Mouse (Mus musculus): ENCODE measurements around the gene Ldb2. TPM values are rescaled to one million over a fixed set of nuclear protein-coding genes. Genes with fewer than 3 reads are reported as not detected.
A peak's percentile ranks its signal among the peaks of the same experiment; 100 is the strongest.

The Ldb2 gene
- total and polyA plus RNA-seq, 3 experiments: 7.3 to 15.1 (median 7.6) TPM

- no peak overlapping the region for H3K9ac ChIP-seq (ENCODE audit: low read depth, low read length)
- no peak for TF ChIP-seq POLR2A (IDR thresholded peaks at IDR 0.05; ENCODE audit: insufficient read depth, low read depth, low read length)
- peaks cover 2% of the 10 kb centered on the region for H3K4me1 ChIP-seq (ENCODE audit: control insufficient read depth, insufficient read depth, low read length)
- no peaks in the 10 kb centered on the region for H3K27me3 ChIP-seq (ENCODE audit: control insufficient read depth, insufficient read depth, low read length)
- no peak overlapping the region for H3K27ac ChIP-seq
- intact Hi-C loops (cut with DNase I): no loop called here
- WGBS: 75% methylated on average over 5 of the region's 5 CpGs
- no peak overlapping the region for H3K4me3 ChIP-seq
- no peaks in the 10 kb centered on the region; the same call in 1 of the 2 replicates for H3K36me3 ChIP-seq (ENCODE audit: control insufficient read depth, insufficient read depth, low read length)
- no peak for DNase-seq
- no peaks in the 10 kb centered on the region for H3K79me2 ChIP-seq (replicated peaks; ENCODE audit: control insufficient read depth, insufficient read depth, low read length)
These were observed 212.9 kb downstream of the Ldb2 start for GRCm38 (mm10) chr5:44586571-44586970.

- no peaks in the 10 kb centered on the region for H3K27me3 ChIP-seq (ENCODE audit: control insufficient read depth, insufficient read depth, low read length)
- no peaks in the 10 kb centered on the region for H3K36me3 ChIP-seq (ENCODE audit: control insufficient read depth, insufficient read depth, low read length)
- H3K27ac ChIP-seq: no peak overlapping the region
- no peak overlapping the region for H3K9ac ChIP-seq (ENCODE audit: low read depth, low read length)
- no peak for TF ChIP-seq CTCF (IDR thresholded peaks at IDR 0.05)
- no peak for TF ChIP-seq POLR2A (IDR thresholded peaks at IDR 0.05; ENCODE audit: insufficient read depth, low read depth, low read length)
- TF ChIP-seq EP300 (IDR thresholded peaks at IDR 0.05; ENCODE audit: insufficient read depth, low read depth, low read length): no peak
- no peak overlapping the region for H3K4me3 ChIP-seq
- intact Hi-C loops (cut with DNase I): no loop called here
- H3K4me1 ChIP-seq (ENCODE audit: control insufficient read depth, insufficient read depth, low read length): peaks cover 2% of the 10 kb centered on the region
- DNase-seq: no peak
- WGBS: 51% methylated on average over 10 of the region's 10 CpGs
- H3K79me2 ChIP-seq (replicated peaks; ENCODE audit: control insufficient read depth, insufficient read depth, low read length): no peaks in the 10 kb centered on the region
These were observed 219.5 kb downstream of the Ldb2 start for GRCm38 (mm10) chr5:44579899-44580459.

- Histone ChIP-seq H3K9ac (ENCODE audit: low read depth, low read length) (no peak overlapping the region), H3K27me3 (ENCODE audit: control insufficient read depth, insufficient read depth, low read length) (no peaks in the 10 kb centered on the region), H3K79me2 (replicated peaks; ENCODE audit: control insufficient read depth, insufficient read depth, low read length) (no peaks in the 10 kb centered on the region), H3K4me1 (ENCODE audit: control insufficient read depth, insufficient read depth, low read length) (no peaks in the 10 kb centered on the region), H3K27ac (no peak overlapping the region), H3K4me3 (no peak overlapping the region), H3K36me3 (ENCODE audit: control insufficient read depth, insufficient read depth, low read length) (no peaks in the 10 kb centered on the region)
- TF ChIP-seq CTCF (IDR thresholded peaks at IDR 0.05) (no peak), EP300 (IDR thresholded peaks at IDR 0.05; ENCODE audit: insufficient read depth, low read depth, low read length) (no peak), POLR2A (IDR thresholded peaks at IDR 0.05; ENCODE audit: insufficient read depth, low read depth, low read length) (no peak)
- intact Hi-C loops (cut with DNase I): no loop called here
- no peak for DNase-seq
- 68% methylated on average over 2 of the region's 2 CpGs for WGBS
These were observed 222.7 kb downstream of the Ldb2 start for GRCm38 (mm10) chr5:44576682-44577349.

- Histone ChIP-seq H3K4me3 (no peak overlapping the region), H3K36me3 (ENCODE audit: control insufficient read depth, insufficient read depth, low read length) (no peaks in the 10 kb centered on the region), H3K4me1 (ENCODE audit: control insufficient read depth, insufficient read depth, low read length) (no peaks in the 10 kb centered on the region), H3K79me2 (replicated peaks; ENCODE audit: control insufficient read depth, insufficient read depth, low read length) (no peaks in the 10 kb centered on the region), H3K27ac (no peak overlapping the region), H3K27me3 (ENCODE audit: control insufficient read depth, insufficient read depth, low read length) (no peaks in the 10 kb centered on the region), H3K9ac (ENCODE audit: low read depth, low read length) (no peak overlapping the region)
- intact Hi-C loops (cut with DNase I): no loop called here
- 68% methylated on average over 1 of the region's 1 CpGs for WGBS
- no peak for DNase-seq
- no peak for TF ChIP-seq CTCF (IDR thresholded peaks at IDR 0.05)
- no peak for TF ChIP-seq POLR2A (IDR thresholded peaks at IDR 0.05; ENCODE audit: insufficient read depth, low read depth, low read length)
- TF ChIP-seq EP300 (IDR thresholded peaks at IDR 0.05; ENCODE audit: insufficient read depth, low read depth, low read length): no peak
These were observed 224.8 kb downstream of the Ldb2 start for GRCm38 (mm10) chr5:44574681-44575080.

GRCm38 (mm10) chr5:44553765-44554352 lies 245.6 kb downstream of the Ldb2 start:
- H3K36me3 ChIP-seq (ENCODE audit: control insufficient read depth, insufficient read depth, low read length): peaks cover 6% of the 10 kb centered on the region; the same call in 1 of the 2 replicates
- H3K4me3 ChIP-seq: no peak overlapping the region
- H3K79me2 ChIP-seq (replicated peaks; ENCODE audit: control insufficient read depth, insufficient read depth, low read length): no peaks in the 10 kb centered on the region
- no peak overlapping the region for H3K9ac ChIP-seq (ENCODE audit: low read depth, low read length)
- H3K27me3 ChIP-seq (ENCODE audit: control insufficient read depth, insufficient read depth, low read length): no peaks in the 10 kb centered on the region
- 80% methylated on average over 11 of the region's 11 CpGs for WGBS
- H3K27ac ChIP-seq: peak overlapping the region; percentile 24; the same call in 1 of the 2 replicates
- TF ChIP-seq CTCF (IDR thresholded peaks at IDR 0.05) (no peak), POLR2A (IDR thresholded peaks at IDR 0.05; ENCODE audit: insufficient read depth, low read depth, low read length) (no peak)
- intact Hi-C loops (cut with DNase I): no loop called here
- no peak for DNase-seq
- peaks cover 5% of the 10 kb centered on the region for H3K4me1 ChIP-seq (ENCODE audit: control insufficient read depth, insufficient read depth, low read length)

GRCm38 (mm10) chr5:44553155-44553554 lies 246.3 kb downstream of the Ldb2 start:
- no peak for DNase-seq
- intact Hi-C loops (cut with DNase I): no loop called here
- H3K4me1 ChIP-seq (ENCODE audit: control insufficient read depth, insufficient read depth, low read length): peaks cover 5% of the 10 kb centered on the region
- H3K4me3 ChIP-seq: no peak overlapping the region
- H3K9ac ChIP-seq (ENCODE audit: low read depth, low read length): no peak overlapping the region
- no peak for TF ChIP-seq EP300 (IDR thresholded peaks at IDR 0.05; ENCODE audit: insufficient read depth, low read depth, low read length)
- TF ChIP-seq CTCF (IDR thresholded peaks at IDR 0.05): no peak
- TF ChIP-seq POLR2A (IDR thresholded peaks at IDR 0.05; ENCODE audit: insufficient read depth, low read depth, low read length): no peak
- no peaks in the 10 kb centered on the region for H3K79me2 ChIP-seq (replicated peaks; ENCODE audit: control insufficient read depth, insufficient read depth, low read length)
- H3K27ac ChIP-seq: peak overlapping the region; percentile 48
- peaks cover 6% of the 10 kb centered on the region; the same call in 1 of the 2 replicates for H3K36me3 ChIP-seq (ENCODE audit: control insufficient read depth, insufficient read depth, low read length)
- no peaks in the 10 kb centered on the region for H3K27me3 ChIP-seq (ENCODE audit: control insufficient read depth, insufficient read depth, low read length)
